Mouse (Mus musculus): Measurements from ENCODE around the gene Hist1h2bf. TPM values are rescaled to one million over a fixed set of nuclear protein-coding genes. Genes with fewer than 3 reads are reported as not detected.
A peak's percentile ranks its signal among the peaks of the same experiment; 100 is the strongest.
"Not testable (repeated sequence)": the region's sequence is repeated elsewhere in the genome, so short reads cannot be mapped to it uniquely, and the experiment has no call there.

The Hist1h2bf gene
- polyA plus RNA-seq, 1 experiment from 2014 or later = 2.0 TPM

- ATAC-seq (ENCODE audit: insufficient number of reproducible peaks, low FRiP score) = no peak
- 91% methylated on average over 2 of the region's 2 CpGs for WGBS
- H3K4me2 ChIP-seq = no peak overlapping the region
- no peaks in the 10 kb centered on the region for H3K27me3 ChIP-seq (replicated peaks)
- no peak overlapping the region for H3K9ac ChIP-seq
- no peaks in the 10 kb centered on the region for H3K9me3 ChIP-seq (replicated peaks)
- no peaks in the 10 kb centered on the region for H3K4me1 ChIP-seq (replicated peaks)
- H3K4me3 ChIP-seq = no peak overlapping the region
- no peak overlapping the region for H3K27ac ChIP-seq (ENCODE audit: poor library complexity, severe bottlenecking)
- H3K36me3 ChIP-seq = no peaks in the 10 kb centered on the region
Measured at GRCm38 (mm10) chr13:23564482-23564881, 9.5 kb downstream of the Hist1h2bf start.

- Histone ChIP-seq H3K27me3 (replicated peaks) (no peaks in the 10 kb centered on the region), H3K4me3 (peak overlapping the region; percentile 52), H3K9me3 (replicated peaks) (no peaks in the 10 kb centered on the region), H3K27ac (ENCODE audit: poor library complexity, severe bottlenecking) (peak overlapping the region; percentile 98), H3K36me3 (no peaks in the 10 kb centered on the region), H3K9ac (peak overlapping the region; percentile 62; the same call in 1 of the 2 replicates), H3K4me1 (replicated peaks) (no peaks in the 10 kb centered on the region), H3K4me2 (peak overlapping the region; percentile 78)
- WGBS = 6% methylated on average over 18 of the region's 18 CpGs
- peak; percentile 56 for ATAC-seq (ENCODE audit: insufficient number of reproducible peaks, low FRiP score)
Measured at GRCm38 (mm10) chr13:23562699-23563462, 11.1 kb downstream of the Hist1h2bf start.

GRCm38 (mm10) chr13:23561883-23562659 is 11.9 kb downstream of the Hist1h2bf start, which contains the start of gene Hist1h3e:
TSS of gene Hist1h3e (minus strand) at chr13:23562369.
- H3K4me3 ChIP-seq = peak within 1 kb of the TSS; percentile 52
- H3K4me2 ChIP-seq = peak within 1 kb of the TSS; percentile 78
- not testable (repeated sequence) for H3K36me3 ChIP-seq; H3K9me3 ChIP-seq (replicated peaks); H3K27me3 ChIP-seq (replicated peaks); H3K4me1 ChIP-seq (replicated peaks)
- ATAC-seq (ENCODE audit: insufficient number of reproducible peaks, low FRiP score) = peak; percentile 93
- under 1% methylated on average over 67 of the region's 67 CpGs for WGBS
- peak within 1 kb of the TSS; percentile 73 for H3K9ac ChIP-seq
- peak within 1 kb of the TSS; percentile 98 for H3K27ac ChIP-seq (ENCODE audit: poor library complexity, severe bottlenecking)

GRCm38 (mm10) chr13:23561531-23561882 is 12.5 kb downstream of the Hist1h2bf start:
- peak overlapping the region; percentile 52 for H3K4me3 ChIP-seq
- WGBS = 0% methylated on average over 2 of the region's 5 CpGs
- peak overlapping the region; percentile 78 for H3K4me2 ChIP-seq
- not testable (repeated sequence) for H3K9me3 ChIP-seq (replicated peaks); H3K4me1 ChIP-seq (replicated peaks); H3K27me3 ChIP-seq (replicated peaks); ATAC-seq (ENCODE audit: insufficient number of reproducible peaks, low FRiP score); H3K36me3 ChIP-seq
- H3K9ac ChIP-seq = peak overlapping the region; percentile 73
- peak overlapping the region; percentile 98 for H3K27ac ChIP-seq (ENCODE audit: poor library complexity, severe bottlenecking)

- H3K36me3 ChIP-seq; H3K27me3 ChIP-seq (replicated peaks); H3K9ac ChIP-seq; H3K4me1 ChIP-seq (replicated peaks); ATAC-seq (ENCODE audit: insufficient number of reproducible peaks, low FRiP score); H3K9me3 ChIP-seq (replicated peaks); H3K4me3 ChIP-seq: not testable (repeated sequence)
- 38% methylated on average over 2 of the region's 2 CpGs for WGBS
- H3K27ac ChIP-seq (ENCODE audit: poor library complexity, severe bottlenecking) = peak overlapping the region; percentile 38; the same call in 1 of the 2 replicates
- peak overlapping the region; percentile 40 for H3K4me2 ChIP-seq
Measured at GRCm38 (mm10) chr13:23560699-23561098, 13.3 kb downstream of the Hist1h2bf start.

GRCm38 (mm10) chr13:23556906-23557305 is 17.1 kb downstream of the Hist1h2bf start:
- Histone ChIP-seq H3K4me2 (peak overlapping the region; percentile 34; the same call in 1 of the 2 replicates), H3K4me1 (replicated peaks) (peaks cover 5% of the 10 kb centered on the region; the same call in 1 of the 2 replicates), H3K27me3 (replicated peaks) (no peaks in the 10 kb centered on the region), H3K4me3 (no peak overlapping the region), H3K27ac (ENCODE audit: poor library complexity, severe bottlenecking) (peak overlapping the region; percentile 43; the same call in 1 of the 2 replicates), H3K9ac (no peak overlapping the region), H3K36me3 (no peaks in the 10 kb centered on the region), H3K9me3 (replicated peaks) (no peaks in the 10 kb centered on the region)
- WGBS = 71% methylated on average over 3 of the region's 3 CpGs
- ATAC-seq (ENCODE audit: insufficient number of reproducible peaks, low FRiP score) = no peak

GRCm38 (mm10) chr13:23555839-23556416 is 18.1 kb downstream of the Hist1h2bf start:
- H3K4me1 ChIP-seq (replicated peaks) = peaks cover 5% of the 10 kb centered on the region; the same call in 1 of the 2 replicates
- under 1% methylated on average over 18 of the region's 18 CpGs for WGBS
- peak overlapping the region; percentile 71 for H3K4me3 ChIP-seq
- peak overlapping the region; percentile 100 for H3K4me2 ChIP-seq
- ATAC-seq (ENCODE audit: insufficient number of reproducible peaks, low FRiP score) = peak; percentile 69
- no peaks in the 10 kb centered on the region for H3K36me3 ChIP-seq
- H3K9me3 ChIP-seq (replicated peaks) = no peaks in the 10 kb centered on the region
- peak overlapping the region; percentile 98 for H3K9ac ChIP-seq
- peak overlapping the region; percentile 99 for H3K27ac ChIP-seq (ENCODE audit: poor library complexity, severe bottlenecking)
- H3K27me3 ChIP-seq (replicated peaks) = no peaks in the 10 kb centered on the region

- Histone ChIP-seq H3K9me3 (replicated peaks) (no peaks in the 10 kb centered on the region), H3K36me3 (no peaks in the 10 kb centered on the region), H3K27me3 (replicated peaks) (no peaks in the 10 kb centered on the region), H3K27ac (ENCODE audit: poor library complexity, severe bottlenecking) (peak overlapping the region; percentile 99), H3K9ac (peak overlapping the region; percentile 98), H3K4me1 (replicated peaks) (peaks cover 9% of the 10 kb centered on the region), H3K4me2 (peak overlapping the region; percentile 100), H3K4me3 (peak overlapping the region; percentile 71)
- peak; percentile 86 for ATAC-seq (ENCODE audit: insufficient number of reproducible peaks, low FRiP score)
- under 1% methylated on average over 54 of the region's 54 CpGs for WGBS
Measured at GRCm38 (mm10) chr13:23554925-23555838, 18.8 kb downstream of the Hist1h2bf start.

- Histone ChIP-seq H3K4me2 (peak overlapping the region; percentile 100), H3K4me1 (replicated peaks) (peaks cover 9% of the 10 kb centered on the region), H3K4me3 (peak overlapping the region; percentile 71), H3K9me3 (replicated peaks) (no peaks in the 10 kb centered on the region), H3K9ac (peak overlapping the region; percentile 98), H3K27me3 (replicated peaks) (no peaks in the 10 kb centered on the region), H3K27ac (ENCODE audit: poor library complexity, severe bottlenecking) (peak overlapping the region; percentile 99), H3K36me3 (no peaks in the 10 kb centered on the region)
- no peak for ATAC-seq (ENCODE audit: insufficient number of reproducible peaks, low FRiP score)
- WGBS = 25% methylated on average over 9 of the region's 9 CpGs
Measured at GRCm38 (mm10) chr13:23554393-23554792, 19.6 kb downstream of the Hist1h2bf start.

GRCm38 (mm10) chr13:23552962-23553361 is 21.0 kb downstream of the Hist1h2bf start, which contains the start of gene Hist1h1d:
TSS of gene Hist1h1d (plus strand) at chr13:23553262.
- no peaks in the 10 kb centered on the region for H3K9me3 ChIP-seq (replicated peaks)
- no peaks in the 10 kb centered on the region for H3K27me3 ChIP-seq (replicated peaks)
- H3K27ac ChIP-seq (ENCODE audit: poor library complexity, severe bottlenecking) = peak within 1 kb of the TSS; percentile 99
- H3K4me1 ChIP-seq (replicated peaks) = peaks cover 9% of the 10 kb centered on the region
- H3K4me2 ChIP-seq = peak within 1 kb of the TSS; percentile 7; the same call in 1 of the 2 replicates
- H3K9ac ChIP-seq = no peak within 1 kb of the TSS
- no peaks in the 10 kb centered on the region for H3K36me3 ChIP-seq
- H3K4me3 ChIP-seq = no peak within 1 kb of the TSS
- no peak for ATAC-seq (ENCODE audit: insufficient number of reproducible peaks, low FRiP score)

Data from heart, embryonic 12.5 days (tissue).